Mouse (Mus musculus): ENCODE results near the gene Itgb1bp1.

Itgb1bp1 gene

DNA sequence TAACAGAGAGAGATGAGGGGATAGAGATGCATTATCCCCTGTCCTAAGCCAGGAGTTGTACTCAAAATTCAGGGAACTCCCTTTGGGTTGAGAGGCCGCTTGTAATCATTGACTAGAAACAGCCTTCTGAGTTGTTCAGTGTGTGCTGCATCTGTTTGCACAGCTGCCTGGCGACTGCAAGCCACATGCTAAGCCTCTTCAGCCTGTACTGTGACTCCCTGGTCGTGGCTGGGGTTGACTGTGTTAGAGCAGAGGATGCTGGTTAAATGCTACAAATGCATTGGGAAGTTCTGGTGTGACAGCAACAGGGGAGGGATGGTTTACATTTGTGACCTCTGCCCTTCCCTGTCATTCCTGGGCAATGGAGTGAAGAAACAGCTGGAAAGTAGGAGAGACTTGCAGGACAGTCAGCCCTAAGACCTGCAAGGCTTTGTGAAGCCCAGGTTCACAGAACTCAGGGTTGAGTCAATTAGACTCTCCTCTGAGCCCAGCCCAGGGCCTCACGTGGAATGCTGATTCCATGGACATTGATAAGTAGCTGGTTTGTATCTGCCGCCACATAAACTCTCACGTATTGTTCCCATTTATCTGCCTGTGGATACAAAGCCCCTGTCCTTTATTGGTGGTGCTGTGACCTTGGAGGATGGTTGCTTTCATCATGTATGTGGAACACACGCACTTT lies 38.2 kb downstream of the Itgb1bp1 start:
- DNase-seq (ENCODE audit: low read depth, low spot score): no peak

DNA sequence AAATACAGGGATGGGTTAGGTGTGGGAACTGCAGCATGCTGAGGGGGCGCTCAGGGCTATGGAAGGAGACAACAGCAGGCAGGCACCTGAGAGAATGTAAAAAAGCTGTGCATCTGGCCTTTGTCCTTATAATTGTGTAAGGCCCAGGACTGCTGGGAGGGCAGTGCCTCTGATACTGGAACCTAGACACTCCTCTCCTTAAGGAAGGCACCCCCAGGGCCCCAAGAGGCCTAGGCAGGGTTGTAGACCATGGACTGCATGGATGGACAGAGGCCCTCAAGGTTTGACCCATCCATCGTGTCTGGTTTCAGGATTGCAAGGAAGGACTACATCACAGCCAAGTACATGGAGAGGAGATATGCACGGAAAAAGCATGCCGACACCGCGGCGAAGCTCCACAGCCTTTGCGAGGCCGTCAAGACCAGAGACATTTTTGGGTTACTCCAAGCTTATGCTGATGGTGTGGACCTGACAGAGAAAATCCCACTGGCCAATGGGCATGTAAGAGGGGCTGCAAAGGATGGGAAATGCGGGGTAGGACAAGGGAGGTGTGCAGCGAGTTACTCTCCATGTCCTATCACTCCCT lies 41.6 kb downstream of the Itgb1bp1 start:
- DNase-seq (ENCODE audit: low read depth, low spot score): no peak

DNA sequence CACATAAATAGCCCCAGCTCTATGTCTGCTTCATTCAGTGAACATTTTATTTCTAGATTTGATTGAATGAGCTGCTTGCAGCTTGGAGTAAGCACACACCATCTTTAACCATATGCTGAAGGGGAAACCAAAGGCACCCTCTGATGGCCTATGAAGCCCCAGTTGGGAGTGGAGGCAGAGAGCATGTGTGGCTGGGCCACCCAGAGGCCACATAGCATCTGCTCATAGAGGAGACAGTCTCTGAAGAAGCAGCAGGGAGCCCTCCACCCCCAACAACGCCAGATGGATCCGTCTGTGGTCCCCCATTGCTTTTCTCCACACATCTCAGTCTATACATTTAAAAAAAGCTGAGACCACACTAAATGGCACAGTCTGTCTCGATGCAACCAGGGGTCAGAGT lies 44.1 kb downstream of the Itgb1bp1 start:
- DNase-seq (ENCODE audit: low read depth, low spot score): no peak

DNA sequence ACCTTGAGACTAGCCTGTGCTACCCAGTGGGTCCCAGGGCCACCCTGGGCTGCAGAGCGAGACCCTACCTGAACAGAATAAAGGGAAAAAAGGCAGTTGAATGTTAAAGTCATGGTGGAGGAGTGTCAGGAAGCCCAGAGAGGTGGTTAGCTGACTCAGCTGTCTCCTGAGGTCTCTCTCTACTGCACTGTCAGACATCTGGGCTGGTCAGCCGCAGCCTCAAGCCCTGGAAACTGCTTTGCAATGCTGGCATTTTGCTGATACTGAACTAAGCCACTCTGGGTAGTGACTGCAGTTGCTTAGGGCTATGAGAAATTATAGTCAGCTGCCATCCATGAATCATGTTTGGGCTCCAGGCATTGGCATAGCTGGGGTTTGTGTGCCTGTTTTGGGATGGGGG lies 51.5 kb downstream of the Itgb1bp1 start:
- DNase-seq (ENCODE audit: low read depth, low spot score): no peak

GRCm38 (mm10) chr12:21233727-21234126 lies 52.4 kb downstream of the Itgb1bp1 start:
- DNase-seq (ENCODE audit: low read depth, low spot score): no peak

DNA sequence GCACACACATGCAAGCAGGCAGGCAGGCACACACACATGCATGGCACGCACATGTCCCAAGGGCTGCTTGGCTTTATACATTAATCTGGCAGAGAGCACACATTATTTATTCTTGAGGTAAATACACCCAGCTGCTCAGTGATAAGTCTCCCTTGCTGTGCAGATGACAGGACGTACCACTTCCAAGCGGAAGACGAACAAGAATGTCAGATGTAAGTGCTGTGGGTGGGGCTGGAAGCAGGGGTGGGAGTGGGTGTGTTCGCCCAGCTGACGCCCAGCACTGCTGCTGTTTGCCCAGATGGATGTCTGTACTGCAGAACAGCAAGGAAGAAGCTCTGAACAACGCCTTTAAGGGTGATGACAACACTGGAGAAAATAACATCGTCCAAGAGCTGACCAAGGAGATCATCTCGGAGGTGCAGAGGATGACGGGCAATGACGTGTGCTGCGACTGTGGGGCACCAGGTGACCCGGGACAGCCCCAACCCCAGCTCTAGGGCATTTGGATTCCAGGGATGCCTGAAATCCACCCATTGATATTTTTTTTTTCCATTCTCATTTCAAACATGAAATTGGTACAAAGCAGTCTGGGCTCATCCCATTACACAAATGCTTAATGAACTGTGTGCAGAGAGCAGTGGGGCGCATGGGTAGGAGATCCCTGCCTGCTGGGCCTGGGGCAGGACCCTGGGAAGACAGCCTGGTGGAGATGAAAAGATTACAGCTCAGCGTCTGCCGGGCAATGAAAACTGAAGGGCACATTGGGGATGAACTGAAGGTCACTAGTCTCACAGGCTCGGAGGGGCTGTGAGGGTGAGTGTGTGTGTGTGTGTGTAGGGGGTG lies 56.8 kb downstream of the Itgb1bp1 start:
- no peak for DNase-seq (ENCODE audit: low read depth, low spot score)

DNA sequence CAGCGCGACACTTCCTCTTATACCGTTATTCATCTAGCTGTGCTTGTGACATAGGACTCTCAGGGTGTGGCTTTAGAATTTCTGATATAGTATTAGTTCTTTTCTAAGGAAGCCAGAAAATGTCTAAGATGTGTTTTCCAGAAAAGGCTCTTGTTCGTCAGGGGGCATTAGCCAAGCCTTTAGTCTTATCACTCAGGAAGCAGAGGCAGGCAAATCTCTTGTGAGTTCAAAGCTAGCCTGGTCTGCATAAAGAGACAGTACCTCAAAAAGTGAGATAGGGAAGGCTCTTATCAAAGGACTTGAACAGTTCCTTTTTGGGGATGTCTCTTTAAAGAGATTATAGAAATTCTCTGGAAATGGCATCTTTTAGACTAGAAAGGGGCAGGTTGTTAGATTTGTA lies 57.4 kb downstream of the Itgb1bp1 start:
- DNase-seq (ENCODE audit: low read depth, low spot score): no peak

- DNase-seq (ENCODE audit: low read depth, low spot score): no peak
Observed at GRCm38 (mm10) chr12:21227076-21227980, 58.8 kb downstream of the Itgb1bp1 start.

DNA sequence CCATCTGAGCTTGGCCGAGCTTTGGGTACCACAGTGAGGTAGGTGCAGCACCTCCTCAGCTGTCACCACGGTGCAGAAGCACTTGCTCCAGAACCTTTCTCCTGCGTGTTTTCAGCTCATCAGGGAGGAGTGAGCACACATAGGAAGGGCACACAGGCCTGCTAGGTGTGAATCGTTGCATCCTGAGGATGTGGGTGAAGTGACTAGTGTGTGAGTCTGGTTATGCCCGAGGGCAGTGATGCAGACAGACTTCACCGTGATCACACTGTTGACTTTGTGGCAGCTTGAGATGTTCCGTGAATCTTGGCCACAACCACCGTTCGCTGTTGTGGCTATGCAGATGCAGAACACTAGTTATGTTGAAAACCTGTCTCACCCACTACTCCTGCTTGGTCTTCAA lies 59.8 kb downstream of the Itgb1bp1 start:
- no peak for DNase-seq (ENCODE audit: low read depth, low spot score)

DNA sequence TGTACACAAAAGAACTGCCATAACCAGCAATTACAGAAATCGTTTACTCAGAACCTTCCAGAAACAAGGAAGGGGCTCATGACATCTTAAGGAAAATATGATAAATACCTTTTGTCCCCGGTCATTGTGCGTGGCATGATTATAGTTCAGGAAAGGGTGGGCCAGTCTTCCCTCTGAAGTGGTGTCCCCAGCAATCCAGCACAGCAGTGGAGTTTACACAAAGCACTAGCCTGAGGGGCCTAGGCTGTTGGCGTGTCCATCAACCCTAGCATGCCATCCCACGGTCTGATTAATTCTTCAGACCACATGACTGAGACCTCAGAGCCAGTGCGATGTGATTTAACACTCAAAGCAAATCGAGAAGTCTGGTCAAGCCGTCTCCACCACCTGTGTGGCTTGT lies 60.7 kb downstream of the Itgb1bp1 start:
- no peak for DNase-seq (ENCODE audit: low read depth, low spot score)

- no peak for DNase-seq (ENCODE audit: low read depth, low spot score)
Observed at GRCm38 (mm10) chr12:21223923-21224322, 62.2 kb downstream of the Itgb1bp1 start.

GRCm38 (mm10) chr12:21220596-21220995 lies 65.5 kb downstream of the Itgb1bp1 start:
- no peak for DNase-seq (ENCODE audit: low read depth, low spot score)

DNA sequence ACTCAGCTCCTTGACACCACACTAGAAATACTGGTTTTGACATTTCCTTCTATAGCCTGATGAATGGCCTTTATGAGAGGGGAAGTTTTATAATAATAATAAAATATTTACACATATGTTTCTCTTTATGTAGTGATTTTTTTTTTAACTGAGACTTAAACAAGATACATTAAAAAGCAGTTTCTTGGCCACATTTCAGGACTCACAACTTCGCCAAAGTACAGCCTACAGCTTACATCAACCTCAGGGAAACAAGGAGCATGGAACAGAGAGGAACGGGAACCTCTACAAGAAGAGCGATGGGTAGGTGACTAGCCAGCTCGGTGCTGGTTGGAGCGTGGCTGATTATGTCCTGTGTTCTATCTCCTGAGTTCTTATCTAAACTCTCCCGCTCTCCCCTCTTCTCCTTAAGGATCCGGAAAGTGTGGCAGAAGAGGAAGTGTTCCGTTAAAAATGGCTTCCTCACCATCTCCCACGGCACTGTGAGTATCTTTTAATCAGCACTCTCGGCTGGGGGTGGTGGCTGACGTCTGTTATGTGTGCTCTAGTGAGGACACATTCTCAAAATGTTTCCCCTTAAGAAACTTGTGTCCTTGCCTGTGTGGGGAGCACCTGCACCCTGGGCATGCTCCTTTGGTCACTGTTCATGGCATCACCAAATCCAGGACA lies 68.2 kb downstream of the Itgb1bp1 start:
- DNase-seq (ENCODE audit: low read depth, low spot score): no peak

GRCm38 (mm10) chr12:21214551-21215165 lies 71.4 kb downstream of the Itgb1bp1 start:
- no peak for DNase-seq (ENCODE audit: low read depth, low spot score)

DNA sequence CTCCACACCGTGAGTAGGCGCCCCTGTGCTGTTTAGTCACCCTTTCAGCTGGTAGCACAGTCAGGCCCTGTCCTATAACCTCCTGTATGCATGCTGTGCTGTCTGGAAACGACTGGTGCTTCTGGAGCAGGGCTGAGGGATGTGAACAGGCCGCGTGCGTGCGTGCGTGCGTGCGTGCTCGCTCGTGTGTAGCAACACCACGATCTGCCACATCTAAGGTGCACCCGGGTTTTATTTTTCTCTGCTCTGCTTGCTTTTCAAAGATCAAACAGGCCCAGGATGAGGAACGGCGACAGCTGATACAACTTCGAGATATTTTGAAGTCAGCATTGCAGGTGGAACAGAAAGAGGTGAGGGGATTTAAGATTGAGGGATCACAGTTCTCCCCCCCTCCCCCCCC lies 73.2 kb downstream of the Itgb1bp1 start:
- DNase-seq (ENCODE audit: low read depth, low spot score): no peak

- no peak for DNase-seq (ENCODE audit: low read depth, low spot score)
Observed at GRCm38 (mm10) chr12:21209273-21209672, 76.8 kb downstream of the Itgb1bp1 start.

DNA sequence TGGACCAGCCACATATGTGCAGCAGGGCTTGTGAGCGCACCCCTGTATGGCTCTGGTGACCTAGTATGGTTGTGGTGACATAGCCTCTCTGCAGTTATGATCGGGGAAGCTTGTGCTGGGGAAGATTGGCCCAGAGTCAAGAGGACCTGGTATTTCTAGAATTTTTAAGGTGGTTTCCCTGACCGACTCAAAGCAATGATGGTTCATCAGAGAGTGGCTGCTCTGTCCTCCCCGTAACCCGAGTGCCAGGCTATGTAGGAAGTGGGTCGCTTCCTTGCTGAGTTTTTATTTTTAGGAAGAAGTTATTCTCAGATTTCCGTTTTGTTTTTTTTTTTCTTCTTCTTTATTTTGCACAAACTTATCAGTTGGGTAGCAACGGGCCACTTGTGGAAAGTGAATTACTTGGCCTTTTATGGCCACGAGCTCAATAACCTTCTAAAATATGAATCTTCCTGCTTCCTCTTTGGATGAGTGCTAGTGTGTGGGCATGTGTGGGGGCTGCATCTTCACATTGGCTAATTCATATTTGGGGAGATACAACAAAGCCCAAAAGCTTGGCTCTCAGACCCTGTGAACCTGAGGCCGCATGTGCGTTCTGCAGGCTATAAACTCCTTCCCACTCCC lies 77.8 kb downstream of the Itgb1bp1 start:
- DNase-seq (ENCODE audit: low read depth, low spot score): no peak

DNA sequence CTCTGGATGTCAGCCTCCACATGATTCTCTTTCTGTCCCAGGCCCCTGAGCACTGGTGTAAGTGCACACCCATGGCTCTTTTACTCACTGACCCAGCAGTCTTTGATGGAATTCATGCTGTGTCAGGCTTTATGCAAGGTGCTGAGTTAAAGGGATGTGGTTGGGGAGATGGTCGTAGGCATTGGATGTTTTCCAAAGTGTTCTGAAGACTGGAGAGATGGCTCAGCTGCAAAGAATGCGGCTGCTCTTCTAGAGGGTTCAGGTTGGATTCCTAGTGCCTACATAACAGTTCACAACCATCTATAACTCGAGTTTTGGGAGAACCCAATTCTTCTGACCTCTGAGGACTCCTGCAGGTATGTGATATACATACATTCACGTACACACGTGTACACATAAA lies 78.7 kb downstream of the Itgb1bp1 start:
- no peak for DNase-seq (ENCODE audit: low read depth, low spot score)

GRCm38 (mm10) chr12:21205799-21206198 lies 80.3 kb downstream of the Itgb1bp1 start:
- DNase-seq (ENCODE audit: low read depth, low spot score): no peak

DNA sequence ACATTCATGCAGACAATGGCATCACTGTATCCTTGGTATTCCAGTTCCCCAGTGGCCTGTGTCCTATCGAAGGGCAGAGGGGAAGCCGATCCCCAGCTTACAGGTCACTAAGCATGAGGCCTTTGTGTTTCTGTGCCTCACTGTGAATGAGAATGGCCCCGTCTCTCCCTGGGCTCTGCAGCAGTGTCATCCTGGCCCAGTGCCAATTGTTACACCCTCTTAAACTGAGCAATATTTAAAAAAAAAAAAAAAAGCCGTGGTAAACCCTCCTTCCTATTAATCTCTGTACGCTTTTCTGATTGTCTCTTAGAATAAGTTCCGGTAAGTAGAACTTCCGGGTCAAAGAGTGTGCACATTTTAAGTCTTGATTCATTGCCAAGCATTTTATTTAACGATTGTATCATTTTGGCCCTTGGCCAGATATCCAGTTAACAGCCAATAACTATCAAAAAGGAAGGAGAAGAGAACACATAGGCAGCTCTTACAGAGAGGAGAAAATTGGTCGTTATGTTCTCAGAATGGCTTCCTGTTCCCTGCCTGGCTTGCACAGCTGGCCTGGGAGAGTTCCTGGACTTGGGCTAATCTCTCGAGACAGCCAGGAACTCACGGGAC lies 81.3 kb downstream of the Itgb1bp1 start:
- DNase-seq (ENCODE audit: low read depth, low spot score): no peak

All from c-Kit-negative CD71-positive TER-119-positive erythroid progenitor cells, embryonic 14.5 days (primary cell).